Mouse (Mus musculus) cerebellum, adult 9-11 months (tissue): ENCODE results near the gene Upk2.

Source experiments
- DNase-seq: peaks from one replicate; pipeline ENCODE4 v3.0.0; 2022

Gene Upk2

DNA sequence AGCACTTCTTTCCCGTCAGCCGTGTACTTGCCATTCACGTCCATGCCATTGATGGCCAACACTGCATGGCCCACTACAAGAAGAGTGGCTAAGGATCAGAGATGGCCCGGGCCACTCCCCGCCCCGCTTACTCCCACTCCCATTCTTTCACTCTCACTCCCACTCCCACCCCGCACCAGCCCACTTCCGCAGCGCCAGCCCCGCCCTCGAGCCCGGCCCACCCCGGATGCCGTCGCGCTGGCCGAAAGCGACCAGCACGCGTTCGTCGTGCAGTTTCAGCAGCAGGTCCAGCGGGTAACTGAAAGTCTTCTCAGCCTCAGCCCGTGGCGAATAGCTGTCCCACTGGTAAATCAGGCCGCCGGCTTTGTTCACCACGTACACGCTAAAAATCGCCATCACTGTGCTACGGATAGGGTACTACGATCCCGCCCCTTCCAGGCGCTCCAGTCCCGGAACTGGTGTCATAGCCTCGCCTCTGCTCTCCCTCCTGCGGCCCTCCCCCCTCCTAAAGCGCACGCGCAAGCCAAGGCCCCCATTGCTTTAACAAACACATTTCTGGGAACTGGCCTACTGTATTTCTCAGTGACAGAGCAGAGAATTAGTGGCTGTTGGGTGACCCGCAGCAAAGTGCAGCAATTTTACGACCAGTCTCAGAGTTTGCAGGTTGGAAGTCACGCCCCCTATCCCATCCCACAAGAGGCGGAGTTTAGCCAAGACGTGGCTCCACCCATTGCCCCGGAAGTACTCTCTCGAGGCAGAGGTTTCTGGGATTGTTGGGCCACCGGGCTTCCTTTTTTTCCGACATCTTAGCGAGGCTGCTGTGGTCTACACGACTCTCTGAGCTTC is 47.6 kb downstream of the Upk2 start, which contains the start of the genes Rps25 and Trappc4:
Rps25 (plus strand) TSS at position 234 of the 846 bp plus-strand sequence.
Trappc4 (minus strand) TSS at position 695 of the 846 bp plus-strand sequence.
- DNase-seq = peak; percentile 93

DNA sequence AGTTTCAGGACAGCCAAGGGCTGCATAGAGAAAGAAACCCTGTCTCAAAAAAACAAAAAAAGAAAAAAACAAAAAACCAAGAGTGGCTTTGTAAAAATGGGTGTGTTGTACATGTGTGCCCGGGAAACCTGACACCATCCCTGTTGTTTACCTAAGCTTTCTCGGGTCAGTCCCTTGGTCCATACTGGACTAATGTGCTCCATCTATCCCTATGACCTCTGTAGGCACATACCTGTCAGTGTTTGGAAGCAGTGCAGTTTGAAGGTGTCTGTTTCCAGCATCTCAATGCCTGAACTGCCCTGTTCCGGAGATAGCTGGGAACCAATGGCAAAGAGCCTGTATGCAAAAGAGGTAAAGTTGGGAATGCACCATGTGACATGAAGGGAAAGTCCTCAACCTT is 49.8 kb downstream of the Upk2 start:
- DNase-seq = no peak
